In genomic region chr3:126727387-126727786, GRCm38 (mm10) we compare ENCODE assay signal across 16 mouse cellular contexts.
"Had no signal": no experiment of that assay in that cellular context is flagged by ENCODE, and none has a peak within 500 bp of the region (broad histone marks: within the 10 kb centered on the region; RNA-seq: fewer than 3 reads in every experiment).

No protein-coding gene starts in this region.

- DNase-seq: left cerebral cortex, postnatal 4 days; liver; liver, embryonic 13.5 days; liver, postnatal 0 days; lung, adult 18-20 months; lung, adult 2 months; lung, embryonic 14.5 days; lung, postnatal 10 days; lung, postnatal 14 days; lung, postnatal 4 days; midbrain, embryonic 14.5 days had no signal

- ATAC-seq: liver, embryonic 12.5 days; liver, postnatal 0 days; lung, postnatal 0 days; midbrain, embryonic 13.5 days; midbrain, embryonic 15.5 days; midbrain, embryonic 16.5 days had no signal
